Mouse (Mus musculus) ovary, postnatal 14 days (tissue): ENCODE measurements at regions not wholly inside any gene's neighbourhood (a gene's known extent, or its start where the extent isn't known, plus 50 kb on each side); places are given as distances from the start of the nearest gene placed in this dataset.
A peak's percentile ranks its signal among the peaks of the same experiment; 100 is the strongest.
"Not testable (repeated sequence)": the region's sequence is repeated elsewhere in the genome, so short reads cannot be mapped to it uniquely, and the experiment has no call there.

ENCODE experiments used
- DNase-seq: peaks from one replicate; pipeline ENCODE4 v3.0.0; 2022; ENCODE audit warnings: low spot score

GRCm38 (mm10) chr1:161728546-161729206 is 59.6 kb downstream of the Fasl start:
- no peak for DNase-seq

GRCm38 (mm10) chr1:161727357-161727756 is 60.9 kb downstream of the Fasl start:
- DNase-seq = not testable (repeated sequence)

- DNase-seq = not testable (repeated sequence)
Observed at GRCm38 (mm10) chr1:161726098-161726497, 62.2 kb downstream of the Fasl start.

GRCm38 (mm10) chr1:161719876-161720275 is 68.4 kb downstream of the Fasl start:
- DNase-seq = no peak

GRCm38 (mm10) chr1:161718254-161718653 is 70.0 kb downstream of the Fasl start:
- DNase-seq = no peak

GRCm38 (mm10) chr1:161712918-161713317 is 75.4 kb downstream of the Fasl start:
- peak; percentile 44 for DNase-seq

GRCm38 (mm10) chr1:161712283-161712682 is 76.0 kb downstream of the Fasl start:
- DNase-seq = no peak

- DNase-seq = no peak
Observed at GRCm38 (mm10) chr1:161707049-161707448, 81.2 kb downstream of the Fasl start.

- no peak for DNase-seq
Observed at GRCm38 (mm10) chr1:161704961-161705360, 83.3 kb downstream of the Fasl start.

- no peak for DNase-seq
Observed at GRCm38 (mm10) chr1:161704527-161704926, 83.8 kb downstream of the Fasl start.

- no peak for DNase-seq
Observed at GRCm38 (mm10) chr1:161695886-161696285, 92.4 kb downstream of the Fasl start.

- no peak for DNase-seq
Observed at GRCm38 (mm10) chr1:161693768-161694160, 94.5 kb downstream of the Fasl start.

- no peak for DNase-seq
Observed at GRCm38 (mm10) chr1:161692836-161693767, 95.2 kb downstream of the Fasl start.

GRCm38 (mm10) chr1:161688946-161689345 is 99.3 kb downstream of the Fasl start:
- DNase-seq = no peak

- DNase-seq = peak; percentile 33
Observed at GRCm38 (mm10) chr1:161687548-161687947, 100.7 kb downstream of the Fasl start.

- no peak for DNase-seq
Observed at GRCm38 (mm10) chr1:161680558-161680957, 107.7 kb downstream of the Fasl start.

GRCm38 (mm10) chr1:161670937-161671336 is 117.4 kb downstream of the Fasl start:
- DNase-seq = no peak

GRCm38 (mm10) chr1:161664321-161664720 is 124.0 kb downstream of the Fasl start:
- no peak for DNase-seq

GRCm38 (mm10) chr1:161663351-161663750 is 124.9 kb downstream of the Fasl start:
- no peak for DNase-seq

GRCm38 (mm10) chr1:161662241-161662640 is 126.1 kb downstream of the Fasl start:
- DNase-seq = no peak

GRCm38 (mm10) chr1:161657511-161657910 is 130.8 kb downstream of the Fasl start:
- DNase-seq = no peak

- DNase-seq = no peak
Observed at GRCm38 (mm10) chr1:161649387-161649786, 138.9 kb downstream of the Fasl start.

- DNase-seq = no peak
Observed at GRCm38 (mm10) chr1:161632098-161632497, 137.6 kb downstream of the Tnfsf18 start.
